Mouse (Mus musculus) intestine, embryonic 14.5 days (tissue): Measurements from ENCODE around the gene 2010003K11Rik. TPM values are rescaled to one million over a fixed set of nuclear protein-coding genes. Genes with fewer than 3 reads are reported as not detected.

Source experiments
- ATAC-seq: fragments of 200-750 bp; cut with Nextera tagmentation; replicated peaks from 2 replicates; pipeline ENCODE4 v1.8.0; 2017; ENCODE audit warnings: low read depth, moderate number of reproducible peaks, moderate TSS enrichment, moderate library complexity; ENCODE audit not compliant: low FRiP score, low TSS enrichment
- DNase-seq: peaks from one replicate; pipeline ENCODE4 v3.0.0-alpha.2; 2018; ENCODE audit warnings: low spot score
- H3K27ac ChIP-seq: fragments of 300-500 bp; sonication (generic); 2 replicates; pipeline ENCODE4 v1.5.1; 2014; ENCODE audit warnings: low read depth, mild to moderate bottlenecking, control low read depth
- H3K27me3 ChIP-seq: fragments of 300-500 bp; sonication (generic); replicated peaks from 2 replicates; pipeline ENCODE4 v1.6.1; 2014; ENCODE audit warnings: low read length, control low read depth; ENCODE audit not compliant: control insufficient read depth, insufficient read depth
- H3K36me3 ChIP-seq: fragments of 300-500 bp; sonication (generic); 2 replicates; pipeline ENCODE4 v1.6.1; 2014; ENCODE audit warnings: low read length, control low read depth; ENCODE audit not compliant: control insufficient read depth, insufficient read depth
- H3K4me1 ChIP-seq: fragments of 300-500 bp; sonication (generic); replicated peaks from 2 replicates; pipeline ENCODE4 v1.6.1; 2014; ENCODE audit warnings: low read length, control low read depth, mixed read lengths; ENCODE audit not compliant: control insufficient read depth, insufficient read depth
- H3K4me2 ChIP-seq: fragments of 300-500 bp; sonication (generic); 2 replicates; pipeline ENCODE4 v1.6.1; 2014; ENCODE audit warnings: low read length
- H3K4me3 ChIP-seq: fragments of 300-500 bp; sonication (generic); 2 replicates; pipeline ENCODE4 v1.5.1; 2014; ENCODE audit warnings: low read depth, low read length, control low read depth, mixed read lengths
- H3K9ac ChIP-seq: fragments of 300-500 bp; sonication (generic); 2 replicates; pipeline ENCODE4 v1.6.1; 2014; ENCODE audit warnings: mild to moderate bottlenecking, low read length
- H3K9me3 ChIP-seq: fragments of 300-500 bp; sonication (generic); 2 replicates; pipeline ENCODE4 v1.6.1; 2016; ENCODE audit warnings: low read length, control low read depth; ENCODE audit not compliant: control insufficient read depth
- WGBS: fragments of 180-500 bp; shearing (Covaris S2); extraction: QIAGEN DNeasy Blood & Tissue Kit; methylation state at CpG from one replicate; pipeline ENCODE4 v1.1.7; 2014; 5-methylcytosine and 5-hydroxymethylcytosine counted together
- polyA plus RNA-seq: library from polyadenylated mRNA; unstranded; fragments of >200 nt; fragmentation: Nextera tagmentation; extraction: Ambion mirVana; gene quantifications from 2 replicates; pipeline ENCODE4 v1.2.1, GENCODE M21; 2014

2010003K11Rik gene
- polyA plus RNA-seq, 1 experiment from 2014 or later, result not detected

DNA sequence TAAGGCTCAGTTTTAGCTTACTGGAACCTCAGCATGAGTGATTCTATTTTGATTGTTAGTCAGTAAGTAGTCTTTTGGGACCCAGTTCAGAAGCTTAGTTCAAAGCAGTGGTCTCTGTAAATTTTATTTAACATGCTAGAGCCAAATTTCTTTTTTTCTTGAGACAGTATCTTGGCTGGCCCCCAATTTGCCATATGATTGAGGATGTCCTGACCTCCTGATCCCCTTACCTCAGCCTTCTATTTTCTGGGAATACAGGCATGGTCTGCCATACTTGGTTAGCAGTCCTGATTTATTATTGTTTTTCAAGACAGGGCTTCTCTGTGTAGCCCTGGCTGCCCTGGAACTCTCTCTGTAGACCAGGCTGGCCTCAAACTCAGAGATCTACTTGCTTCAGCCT, 37.5 kb upstream of the 2010003K11Rik start:
- no peak for DNase-seq
- no peaks in the 10 kb centered on the region for H3K4me1 ChIP-seq
- ATAC-seq, result no peak
- no peak overlapping the region for H3K27ac ChIP-seq
- H3K27me3 ChIP-seq, result no peaks in the 10 kb centered on the region
- no peak overlapping the region for H3K9ac ChIP-seq
- no peak overlapping the region for H3K4me2 ChIP-seq
- H3K9me3 ChIP-seq, result 0 out of 2 replicates have a peak, but pooled peaks cover 3% of the 10 kb centered on the region
- no peaks in the 10 kb centered on the region for H3K36me3 ChIP-seq
- H3K4me3 ChIP-seq, result no peak overlapping the region

GRCm38 (mm10) chr19:4534646-4535045, 36.3 kb upstream of the 2010003K11Rik start:
- no peaks in the 10 kb centered on the region for H3K36me3 ChIP-seq
- 84% methylated on average over 2 of the region's 2 CpGs for WGBS
- ATAC-seq (no peak), DNase-seq (no peak)
- H3K27me3 ChIP-seq, result no peaks in the 10 kb centered on the region
- H3K27ac ChIP-seq, result no peak overlapping the region
- H3K4me1 ChIP-seq, result no peaks in the 10 kb centered on the region
- no peak overlapping the region for H3K4me3 ChIP-seq
- no peaks in the 10 kb centered on the region for H3K9me3 ChIP-seq
- H3K9ac ChIP-seq, result no peak overlapping the region
- H3K4me2 ChIP-seq, result no peak overlapping the region

DNA sequence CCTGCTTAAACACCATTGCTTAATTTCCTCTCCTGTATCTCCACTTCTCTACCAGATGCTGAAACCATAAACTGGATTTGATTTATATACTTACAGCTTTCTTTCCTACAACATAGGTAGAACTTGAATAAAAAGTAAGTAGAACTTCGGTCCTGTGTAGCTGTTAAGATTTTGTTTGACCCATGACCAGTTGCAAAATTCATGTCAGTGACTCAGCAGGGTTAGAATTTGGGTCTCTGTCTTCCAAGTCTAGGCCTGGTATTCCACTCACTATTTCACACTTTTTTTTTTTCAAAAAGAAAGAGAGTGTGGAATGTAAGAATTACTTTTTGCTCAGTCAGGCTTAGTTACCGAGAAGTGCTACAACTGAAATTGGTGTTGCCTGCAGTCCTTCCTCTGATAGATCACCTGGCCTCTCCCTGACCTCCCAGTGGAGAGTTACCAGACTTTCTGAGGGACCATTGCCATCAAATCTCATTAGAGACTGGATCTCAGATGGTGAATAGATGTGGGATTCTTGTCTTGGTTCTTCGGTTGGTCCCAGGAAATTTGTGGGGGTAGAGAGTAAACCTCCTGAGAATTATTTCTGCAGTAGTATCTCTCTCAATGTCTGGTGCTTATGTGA, 23.2 kb upstream of the 2010003K11Rik start:
- Histone ChIP-seq H3K27me3 (no peaks in the 10 kb centered on the region), H3K4me1 (no peaks in the 10 kb centered on the region), H3K9ac (no peak overlapping the region), H3K36me3 (no peaks in the 10 kb centered on the region), H3K4me2 (no peak overlapping the region), H3K9me3 (no peaks in the 10 kb centered on the region), H3K4me3 (no peak overlapping the region), H3K27ac (no peak overlapping the region)
- ATAC-seq (no peak), DNase-seq (no peak)
- WGBS, result 72% methylated on average over 3 of the region's 3 CpGs

- Histone ChIP-seq H3K9me3 (no peaks in the 10 kb centered on the region), H3K36me3 (no peaks in the 10 kb centered on the region), H3K4me3 (no peak overlapping the region), H3K4me1 (peaks cover 8% of the 10 kb centered on the region), H3K4me2 (no peak overlapping the region), H3K27me3 (no peaks in the 10 kb centered on the region), H3K9ac (no peak overlapping the region), H3K27ac (no peak overlapping the region)
- ATAC-seq (no peak), DNase-seq (peak; percentile 40)
- WGBS, result 89% methylated on average over 1 of the region's 1 CpGs
These were observed 19.1 kb upstream of the 2010003K11Rik start for GRCm38 (mm10) chr19:4517483-4517882.

GRCm38 (mm10) chr19:4516288-4516687, 17.9 kb upstream of the 2010003K11Rik start:
- H3K27me3 ChIP-seq, result no peaks in the 10 kb centered on the region; the same call in 1 of the 2 replicates
- peaks cover 8% of the 10 kb centered on the region for H3K4me1 ChIP-seq
- no peak overlapping the region for H3K9ac ChIP-seq
- H3K4me2 ChIP-seq, result no peak overlapping the region
- H3K4me3 ChIP-seq, result no peak overlapping the region
- peak overlapping the region; percentile 51; the same call in 1 of the 2 replicates for H3K27ac ChIP-seq
- no peak for DNase-seq
- WGBS, result 59% methylated on average over 2 of the region's 2 CpGs
- no peak for ATAC-seq
- no peaks in the 10 kb centered on the region for H3K36me3 ChIP-seq
- H3K9me3 ChIP-seq, result no peaks in the 10 kb centered on the region

- Histone ChIP-seq H3K36me3 (no peaks in the 10 kb centered on the region), H3K4me3 (no peak overlapping the region), H3K9me3 (no peaks in the 10 kb centered on the region), H3K4me1 (peaks cover 12% of the 10 kb centered on the region), H3K4me2 (no peak overlapping the region), H3K9ac (no peak overlapping the region), H3K27ac (peak overlapping the region; percentile 51; the same call in 1 of the 2 replicates), H3K27me3 (no peaks in the 10 kb centered on the region; the same call in 1 of the 2 replicates)
- 42% methylated on average over 2 of the region's 2 CpGs for WGBS
- peak; percentile 66 for DNase-seq
- 0 out of 2 replicates have a peak, but pooled peaks have one; percentile 27 for ATAC-seq
These were observed 17.4 kb upstream of the 2010003K11Rik start for GRCm38 (mm10) chr19:4515746-4516145.

- peaks cover 16% of the 10 kb centered on the region for H3K4me1 ChIP-seq
- no peaks in the 10 kb centered on the region for H3K9me3 ChIP-seq
- ATAC-seq, result no peak
These were observed 15.0 kb upstream of the 2010003K11Rik start for GRCm38 (mm10) chr19:4513236-4513858.

GRCm38 (mm10) chr19:4511116-4511841, 12.9 kb upstream of the 2010003K11Rik start:
- H3K4me1 ChIP-seq, result peaks cover 16% of the 10 kb centered on the region
- ATAC-seq (no peak), DNase-seq (peak; percentile 49)
- H3K4me2 ChIP-seq, result peak overlapping the region; percentile 49
- H3K36me3 ChIP-seq, result no peaks in the 10 kb centered on the region
- no peak overlapping the region for H3K27ac ChIP-seq
- H3K4me3 ChIP-seq, result peak overlapping the region; percentile 67
- no peak overlapping the region for H3K9ac ChIP-seq
- H3K27me3 ChIP-seq, result no peaks in the 10 kb centered on the region; the same call in 1 of the 2 replicates
- H3K9me3 ChIP-seq, result no peaks in the 10 kb centered on the region
- WGBS, result 7% methylated on average over 13 of the region's 13 CpGs

More at GRCm38 (mm10) chr19:4513236-4513858, 15.0 kb upstream of the 2010003K11Rik start:
- H3K27me3 ChIP-seq, result no peaks in the 10 kb centered on the region; the same call in 1 of the 2 replicates
- no peaks in the 10 kb centered on the region for H3K36me3 ChIP-seq
- H3K9ac ChIP-seq, result no peak overlapping the region
- WGBS, result 69% methylated on average over 4 of the region's 4 CpGs
- no peak overlapping the region for H3K4me2 ChIP-seq
- no peak for DNase-seq
- no peak overlapping the region for H3K27ac ChIP-seq
- no peak overlapping the region for H3K4me3 ChIP-seq
